Mouse (Mus musculus) stomach, postnatal 0 days (tissue): Measurements from ENCODE around the gene Angptl3.

Experiments used
- CTCF ChIP-seq: IDR thresholded peaks from 2 replicates; pipeline ENCODE4 v1.5.1; 2016; ENCODE audit warnings: antibody characterized with exemption, low read depth, mild to moderate bottlenecking, moderate library complexity
- EP300 ChIP-seq: optimal IDR thresholded peaks from 2 replicates; pipeline ENCODE3; 2016; ENCODE audit warnings: antibody characterized with exemption

DNA sequence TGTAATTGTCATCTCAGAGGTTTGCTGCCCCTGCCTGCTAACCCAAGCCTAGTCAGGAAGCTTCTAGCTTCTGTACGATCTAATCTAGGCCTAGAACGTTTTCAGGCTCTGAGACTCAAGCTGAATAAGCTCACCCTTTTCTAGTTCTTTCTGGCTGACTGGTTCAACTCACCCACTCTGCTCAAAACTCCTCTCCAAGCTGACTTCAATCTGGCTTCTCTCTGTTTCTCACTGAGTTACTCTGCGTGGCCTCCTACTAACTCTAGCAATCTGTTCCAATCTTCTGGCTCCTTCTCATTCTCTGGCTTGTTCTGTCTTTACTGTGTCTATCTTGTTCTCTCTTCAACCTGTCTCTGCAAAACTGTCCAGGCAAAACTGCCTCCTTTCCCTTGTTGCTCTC lies 53.1 kb downstream of the Angptl3 start:
- no peak for TF ChIP-seq CTCF
- no peak for TF ChIP-seq EP300
